Mouse (Mus musculus) intestine, embryonic 15.5 days (tissue): ENCODE data around the gene Mkrn1. TPM values are rescaled to one million over a fixed set of nuclear protein-coding genes. Genes with fewer than 3 reads are reported as not detected.
"Not testable (repeated sequence)": the region's sequence is repeated elsewhere in the genome, so short reads cannot be mapped to it uniquely, and the experiment has no call there.

Experiments
- ATAC-seq: fragments of 200-750 bp; cut with Nextera tagmentation; 2 replicates; pipeline ENCODE4 v1.8.0; 2017; ENCODE audit warnings: moderate TSS enrichment, moderate library complexity
- H3K27ac ChIP-seq: fragments of 300-500 bp; sonication (generic); 2 replicates; pipeline ENCODE4 v1.5.1; 2015; ENCODE audit warnings: mild to moderate bottlenecking, inconsistent platforms
- H3K27me3 ChIP-seq: fragments of 300-500 bp; sonication (generic); replicated peaks from 2 replicates; pipeline ENCODE4 v1.6.1; 2015; ENCODE audit warnings: inconsistent platforms
- H3K36me3 ChIP-seq: fragments of 300-500 bp; sonication (generic); 2 replicates; pipeline ENCODE4 v1.6.1; 2015; ENCODE audit warnings: inconsistent platforms
- H3K4me1 ChIP-seq: fragments of 300-500 bp; sonication (generic); replicated peaks from 2 replicates; pipeline ENCODE4 v1.6.1; 2015; ENCODE audit warnings: inconsistent platforms
- H3K4me2 ChIP-seq: fragments of 300-500 bp; sonication (generic); replicated peaks from 2 replicates; pipeline ENCODE4 v1.6.1; 2015; ENCODE audit warnings: mild to moderate bottlenecking, inconsistent platforms
- H3K4me3 ChIP-seq: fragments of 300-500 bp; sonication (generic); replicated peaks from 2 replicates; pipeline ENCODE4 v1.5.1; 2015; ENCODE audit warnings: inconsistent platforms
- H3K9ac ChIP-seq: fragments of 300-500 bp; sonication (generic); 2 replicates; pipeline ENCODE4 v1.6.1; 2015; ENCODE audit warnings: inconsistent platforms
- H3K9me3 ChIP-seq: fragments of 300-500 bp; sonication (generic); 2 replicates; pipeline ENCODE4 v1.6.1; 2016; ENCODE audit warnings: inconsistent platforms
- WGBS: fragments of 180-500 bp; shearing (Covaris S2); methylation state at CpG from one replicate; pipeline ENCODE4 v1.1.7; 2015; 5-methylcytosine and 5-hydroxymethylcytosine counted together
- polyA plus RNA-seq: library from polyadenylated mRNA; unstranded; fragments of >200 nt; fragmentation: Nextera tagmentation; extraction: Ambion mirVana; gene quantifications from 2 replicates; pipeline ENCODE4 v1.2.1, GENCODE M21; 2015

The Mkrn1 gene
- polyA plus RNA-seq, 1 experiment from 2014 or later: 59.3 TPM

DNA sequence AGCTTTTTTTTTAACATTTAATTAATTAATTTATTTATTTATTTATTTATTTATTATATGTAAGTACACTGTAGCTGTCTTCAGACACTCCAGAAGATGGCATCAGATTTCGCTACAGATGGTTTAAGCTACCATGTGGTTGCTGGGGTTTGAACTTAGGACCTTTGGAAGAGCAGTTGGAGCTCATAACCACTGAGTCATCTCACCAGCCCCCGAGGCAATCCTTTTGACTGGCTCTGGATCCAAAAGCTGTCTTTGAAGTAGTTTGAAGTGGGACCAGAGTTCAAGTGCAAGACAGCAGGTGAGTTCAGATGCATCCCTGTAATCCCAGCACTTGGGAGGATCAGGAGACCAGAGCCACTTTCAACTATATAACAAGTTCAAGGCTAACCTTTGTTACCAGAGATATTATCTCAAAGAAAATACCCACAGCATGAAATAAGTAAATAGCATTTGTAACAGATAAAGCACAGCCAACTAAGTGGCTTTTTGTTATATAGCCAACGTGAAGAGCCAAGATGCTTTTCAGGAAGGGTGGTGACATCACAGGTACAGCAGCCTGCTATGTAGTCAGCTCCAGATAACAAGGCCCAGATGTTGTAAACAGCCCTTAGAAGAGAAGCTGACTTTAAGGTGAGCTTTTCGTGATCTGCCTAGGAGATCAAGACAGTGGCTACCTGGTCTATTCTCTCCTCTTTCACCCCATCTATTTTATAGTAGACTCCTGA lies 7.2 kb upstream of the Mkrn1 start:
- Histone ChIP-seq H3K9ac (no peak overlapping the region), H3K27ac (no peak overlapping the region), H3K27me3 (no peaks in the 10 kb centered on the region), H3K36me3 (no peaks in the 10 kb centered on the region), H3K9me3 (no peaks in the 10 kb centered on the region), H3K4me1 (no peaks in the 10 kb centered on the region), H3K4me3 (no peak overlapping the region), H3K4me2 (no peak overlapping the region)
- ATAC-seq: no peak
- WGBS: 68% methylated on average over 4 of the region's 4 CpGs

- H3K4me1 ChIP-seq: no peaks in the 10 kb centered on the region
- no peaks in the 10 kb centered on the region for H3K9me3 ChIP-seq
- no peak overlapping the region for H3K9ac ChIP-seq
- WGBS: 74% methylated on average over 4 of the region's 4 CpGs
- H3K4me3 ChIP-seq: no peak overlapping the region
- ATAC-seq: no peak
- no peaks in the 10 kb centered on the region; the same call in 1 of the 2 replicates for H3K27me3 ChIP-seq
- no peak overlapping the region for H3K27ac ChIP-seq
- H3K36me3 ChIP-seq: no peaks in the 10 kb centered on the region
- H3K4me2 ChIP-seq: no peak overlapping the region
Observed at GRCm38 (mm10) chr6:39426725-39427124, 6.5 kb upstream of the Mkrn1 start.

DNA sequence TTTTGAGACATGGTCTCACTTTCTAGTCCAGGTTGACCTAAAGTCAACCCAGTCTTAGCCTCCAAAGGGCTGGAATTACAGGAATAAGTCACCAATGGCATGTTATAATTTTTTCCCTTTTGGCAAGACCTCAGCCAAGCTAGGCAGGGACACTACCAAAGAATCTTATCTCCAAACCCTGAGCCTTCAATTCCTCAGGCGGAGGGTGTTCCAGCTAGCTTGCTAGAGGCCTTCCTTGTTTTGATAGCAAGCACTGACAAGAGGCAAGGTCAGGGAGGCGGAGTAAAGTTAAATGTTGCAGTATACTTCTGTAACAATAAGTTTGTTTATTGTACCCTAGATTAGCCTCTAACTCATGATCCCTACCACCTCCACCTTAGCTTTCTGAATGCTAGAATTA lies 4.9 kb upstream of the Mkrn1 start:
- 84% methylated on average over 2 of the region's 2 CpGs for WGBS
- Histone ChIP-seq H3K36me3 (no peaks in the 10 kb centered on the region), H3K27ac (no peak overlapping the region), H3K9ac (no peak overlapping the region), H3K27me3 (no peaks in the 10 kb centered on the region; the same call in 1 of the 2 replicates), H3K4me2 (no peak overlapping the region), H3K9me3 (no peaks in the 10 kb centered on the region), H3K4me1 (no peaks in the 10 kb centered on the region), H3K4me3 (no peak overlapping the region)
- no peak for ATAC-seq

DNA sequence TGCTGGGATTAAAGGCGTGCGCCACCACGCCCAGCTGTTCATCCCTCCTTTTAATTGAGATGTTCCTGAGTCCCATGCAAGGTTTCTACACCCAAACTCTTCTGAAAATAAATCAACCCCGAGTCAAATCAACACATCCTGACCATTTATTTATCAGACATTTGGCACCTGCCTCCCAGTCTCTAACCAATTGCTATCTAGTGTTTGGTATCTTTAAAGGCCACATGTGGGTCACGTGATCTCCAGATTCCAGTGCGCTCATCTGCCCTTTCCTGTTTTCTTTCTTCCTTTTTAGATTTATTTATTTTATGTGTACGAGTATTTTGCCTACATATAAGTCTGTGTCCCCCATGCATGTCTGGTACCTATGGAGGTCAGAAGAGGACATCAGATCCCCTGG lies 3.4 kb upstream of the Mkrn1 start:
- no peaks in the 10 kb centered on the region for H3K36me3 ChIP-seq
- H3K4me3 ChIP-seq: no peak overlapping the region
- H3K27ac ChIP-seq: no peak overlapping the region
- no peak overlapping the region for H3K4me2 ChIP-seq
- no peaks in the 10 kb centered on the region; the same call in 1 of the 2 replicates for H3K4me1 ChIP-seq
- no peak overlapping the region for H3K9ac ChIP-seq
- H3K9me3 ChIP-seq: no peaks in the 10 kb centered on the region
- no peak for ATAC-seq
- 92% methylated on average over 7 of the region's 7 CpGs for WGBS
- H3K27me3 ChIP-seq: no peaks in the 10 kb centered on the region; the same call in 1 of the 2 replicates

- Histone ChIP-seq H3K4me2 (no peak overlapping the region), H3K27ac (no peak overlapping the region), H3K9me3 (no peaks in the 10 kb centered on the region), H3K27me3 (no peaks in the 10 kb centered on the region; the same call in 1 of the 2 replicates), H3K4me3 (no peak overlapping the region), H3K36me3 (no peaks in the 10 kb centered on the region), H3K9ac (no peak overlapping the region), H3K4me1 (no peaks in the 10 kb centered on the region; the same call in 1 of the 2 replicates)
- WGBS: 54% methylated on average over 6 of the region's 6 CpGs
- no peak for ATAC-seq
Observed at GRCm38 (mm10) chr6:39423130-39423551, 2.9 kb upstream of the Mkrn1 start.

DNA sequence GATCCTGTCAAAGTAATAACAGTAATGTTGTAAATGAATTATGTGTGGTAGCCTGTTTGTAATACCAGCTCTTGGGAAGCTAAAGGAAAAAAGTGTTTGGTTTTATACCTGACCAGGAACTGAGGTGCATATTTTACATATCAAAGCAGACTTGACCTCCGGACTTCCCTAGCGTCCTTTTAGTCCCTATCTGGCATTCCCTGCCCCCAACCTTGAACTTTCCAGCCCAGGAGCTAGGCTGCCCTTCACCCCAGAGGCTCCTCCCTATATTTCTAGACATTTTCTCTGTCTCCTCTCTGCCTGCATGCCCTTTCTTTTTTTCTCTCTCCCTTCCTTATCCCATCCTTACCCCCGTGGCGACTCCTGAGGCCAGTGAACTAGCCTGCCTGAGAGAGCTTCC lies 605 bp upstream of the Mkrn1 start:
- Histone ChIP-seq H3K4me1 (no peaks in the 10 kb centered on the region; the same call in 1 of the 2 replicates), H3K9me3 (no peaks in the 10 kb centered on the region), H3K36me3 (no peaks in the 10 kb centered on the region), H3K27ac (no peak overlapping the region), H3K4me2 (no peak overlapping the region), H3K4me3 (no peak overlapping the region), H3K9ac (no peak overlapping the region), H3K27me3 (no peaks in the 10 kb centered on the region; the same call in 1 of the 2 replicates)
- no peak for ATAC-seq
- 47% methylated on average over 4 of the region's 4 CpGs for WGBS

GRCm38 (mm10) chr6:39419386-39419850 lies 844 bp downstream of the Mkrn1 start:
- no peaks in the 10 kb centered on the region; the same call in 1 of the 2 replicates for H3K4me1 ChIP-seq
- no peaks in the 10 kb centered on the region for H3K9me3 ChIP-seq
- H3K4me2 ChIP-seq: peak overlapping the region; percentile 65
- H3K27ac ChIP-seq: peak overlapping the region; percentile 88
- WGBS: under 1% methylated on average over 43 of the region's 43 CpGs
- ATAC-seq: no peak
- peak overlapping the region; percentile 96 for H3K4me3 ChIP-seq
- peak overlapping the region; percentile 71 for H3K9ac ChIP-seq
- no peaks in the 10 kb centered on the region for H3K36me3 ChIP-seq
- no peaks in the 10 kb centered on the region; the same call in 1 of the 2 replicates for H3K27me3 ChIP-seq

DNA sequence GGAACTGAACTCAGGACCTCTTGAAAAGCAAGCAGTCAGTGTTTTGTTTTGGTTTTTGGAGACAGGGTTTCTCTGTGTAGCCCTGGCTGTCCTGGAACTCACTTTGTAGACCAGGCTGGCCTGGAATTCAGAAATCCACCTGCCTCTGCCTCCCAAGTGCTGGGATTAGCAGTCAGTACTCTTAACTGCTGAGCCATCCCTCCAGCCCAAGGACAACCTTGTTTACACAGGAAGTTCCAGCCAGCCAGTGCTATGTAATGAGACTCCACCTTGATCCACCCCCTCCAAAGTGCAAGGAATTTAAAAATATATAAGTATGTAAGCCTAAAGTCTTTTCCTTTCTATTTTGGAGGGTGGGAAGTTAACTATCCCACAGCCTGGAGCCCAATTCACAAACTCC lies 3.6 kb downstream of the Mkrn1 start:
- not testable (repeated sequence) for H3K27me3 ChIP-seq, H3K4me3 ChIP-seq, H3K9ac ChIP-seq, H3K36me3 ChIP-seq, H3K4me1 ChIP-seq, ATAC-seq, H3K4me2 ChIP-seq, H3K9me3 ChIP-seq, H3K27ac ChIP-seq

- H3K4me1 ChIP-seq: no peaks in the 10 kb centered on the region; the same call in 1 of the 2 replicates
- no peak overlapping the region for H3K27ac ChIP-seq
- ATAC-seq: no peak
- no peaks in the 10 kb centered on the region for H3K36me3 ChIP-seq
- H3K4me2 ChIP-seq: no peak overlapping the region
- H3K27me3 ChIP-seq: no peaks in the 10 kb centered on the region; the same call in 1 of the 2 replicates
- no peaks in the 10 kb centered on the region for H3K9me3 ChIP-seq
- no peak overlapping the region for H3K4me3 ChIP-seq
- H3K9ac ChIP-seq: no peak overlapping the region
- 49% methylated on average over 4 of the region's 5 CpGs for WGBS
Observed at GRCm38 (mm10) chr6:39415762-39416161, 4.5 kb downstream of the Mkrn1 start.

DNA sequence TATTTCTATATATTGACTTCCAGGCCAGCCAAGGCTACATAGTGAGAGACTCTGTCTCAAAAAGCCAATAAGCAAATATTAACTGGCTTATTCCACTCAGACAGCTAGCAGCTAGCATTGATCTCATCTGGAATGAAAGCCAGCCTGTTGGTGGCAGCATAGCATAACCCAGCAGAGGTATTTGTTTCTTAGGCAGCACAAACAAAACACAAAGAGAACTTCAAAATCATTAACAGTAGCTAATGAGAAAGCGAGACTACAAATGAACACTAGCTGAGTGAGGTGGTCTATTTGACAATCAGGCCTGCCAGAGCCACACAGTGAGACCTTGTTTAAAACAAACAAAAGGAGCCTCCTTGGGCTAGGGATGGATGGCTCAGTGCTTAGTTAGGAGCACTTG lies 6.2 kb downstream of the Mkrn1 start:
- WGBS: 90% methylated on average over 1 of the region's 1 CpGs
- ATAC-seq: no peak

DNA sequence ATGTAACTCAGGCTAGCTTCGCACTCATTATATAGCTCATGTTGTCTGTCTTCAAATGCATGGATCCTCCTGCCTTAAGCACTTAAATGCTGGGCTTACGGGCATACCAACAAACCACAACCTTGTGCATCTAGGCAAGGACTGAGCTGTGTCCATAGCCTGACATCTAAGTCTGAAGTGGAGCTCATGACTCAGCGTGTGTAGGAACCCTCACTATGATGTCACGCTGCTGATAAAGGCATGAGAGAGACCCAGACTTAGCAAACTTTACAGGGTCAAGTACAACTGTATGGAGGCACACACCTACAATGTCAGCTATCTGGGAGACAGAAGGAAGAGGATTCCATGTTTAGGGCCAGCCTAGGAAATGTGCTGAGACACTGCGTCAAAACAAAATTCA lies 13.8 kb downstream of the Mkrn1 start:
- Histone ChIP-seq H3K27ac (no peak overlapping the region), H3K36me3 (0 out of 2 replicates have a peak, but pooled peaks cover 4% of the 10 kb centered on the region), H3K27me3 (no peaks in the 10 kb centered on the region), H3K4me1 (no peaks in the 10 kb centered on the region), H3K9ac (no peak overlapping the region), H3K4me2 (no peak overlapping the region), H3K4me3 (no peak overlapping the region), H3K9me3 (no peaks in the 10 kb centered on the region)
- no peak for ATAC-seq
- 92% methylated on average over 5 of the region's 5 CpGs for WGBS

More for the DNA sequence above, 6.2 kb downstream of the Mkrn1 start:
- no peaks in the 10 kb centered on the region; the same call in 1 of the 2 replicates for H3K27me3 ChIP-seq
- no peaks in the 10 kb centered on the region for H3K9me3 ChIP-seq
- no peaks in the 10 kb centered on the region for H3K36me3 ChIP-seq
- no peaks in the 10 kb centered on the region; the same call in 1 of the 2 replicates for H3K4me1 ChIP-seq
- H3K4me2 ChIP-seq: no peak overlapping the region
- no peak overlapping the region for H3K27ac ChIP-seq
- H3K4me3 ChIP-seq: no peak overlapping the region
- H3K9ac ChIP-seq: no peak overlapping the region

- no peak for ATAC-seq
- WGBS: 64% methylated on average over 2 of the region's 2 CpGs
- peaks cover 4% of the 10 kb centered on the region; the same call in 1 of the 2 replicates for H3K36me3 ChIP-seq
Observed at GRCm38 (mm10) chr6:39403136-39403535, 17.1 kb downstream of the Mkrn1 start.

GRCm38 (mm10) chr6:39400343-39400742 lies 19.9 kb downstream of the Mkrn1 start:
- no peaks in the 10 kb centered on the region for H3K27me3 ChIP-seq
- H3K27ac ChIP-seq: no peak overlapping the region
- no peak overlapping the region for H3K4me2 ChIP-seq
- WGBS: 68% methylated on average over 7 of the region's 7 CpGs
- ATAC-seq: no peak
- no peaks in the 10 kb centered on the region for H3K4me1 ChIP-seq
- H3K4me3 ChIP-seq: no peak overlapping the region
- no peak overlapping the region for H3K9ac ChIP-seq
- no peaks in the 10 kb centered on the region for H3K9me3 ChIP-seq
- H3K36me3 ChIP-seq: peaks cover 4% of the 10 kb centered on the region; the same call in 1 of the 2 replicates

More at GRCm38 (mm10) chr6:39403136-39403535, 17.1 kb downstream of the Mkrn1 start:
- Histone ChIP-seq H3K4me3 (no peak overlapping the region), H3K9ac (no peak overlapping the region), H3K4me2 (no peak overlapping the region), H3K4me1 (no peaks in the 10 kb centered on the region), H3K9me3 (no peaks in the 10 kb centered on the region), H3K27ac (no peak overlapping the region), H3K27me3 (no peaks in the 10 kb centered on the region)
